Mouse (Mus musculus): ENCODE data around the gene Gm20458. TPM values are rescaled to one million over a fixed set of nuclear protein-coding genes. Genes with fewer than 3 reads are reported as not detected.

Gm20458 gene
- polyA plus RNA-seq, 1 experiment: not detected

GRCm38 (mm10) chr2:164422675-164423393 is 37.9 kb upstream of the Gm20458 start:
- H3K4me1 ChIP-seq (ENCODE audit: control insufficient read depth, insufficient read depth, low read length): 0 out of 2 replicates have a peak, but pooled peaks cover 5% of the 10 kb centered on the region
- H3K27ac ChIP-seq (ENCODE audit: insufficient read depth, low read depth, low read length): no peak overlapping the region
- TF ChIP-seq CTCF (IDR thresholded peaks at IDR 0.05; ENCODE audit: insufficient read depth, low read depth, low read length) (no peak), POLR2A (IDR thresholded peaks at IDR 0.05; ENCODE audit: insufficient read depth, low read depth, low read length) (no peak)
- H3K4me3 ChIP-seq (ENCODE audit: insufficient read depth, low read depth, low read length): no peak overlapping the region
- 92% methylated on average over 15 of the region's 15 CpGs for WGBS

GRCm38 (mm10) chr2:164423464-164423863 is 37.3 kb upstream of the Gm20458 start:
- WGBS: 81% methylated on average over 11 of the region's 11 CpGs
- 0 out of 2 replicates have a peak, but pooled peaks cover 5% of the 10 kb centered on the region for H3K4me1 ChIP-seq (ENCODE audit: control insufficient read depth, insufficient read depth, low read length)
- no peak overlapping the region for H3K27ac ChIP-seq (ENCODE audit: insufficient read depth, low read depth, low read length)
- no peak for TF ChIP-seq CTCF (IDR thresholded peaks at IDR 0.05; ENCODE audit: insufficient read depth, low read depth, low read length)
- no peak for TF ChIP-seq POLR2A (IDR thresholded peaks at IDR 0.05; ENCODE audit: insufficient read depth, low read depth, low read length)
- H3K4me3 ChIP-seq (ENCODE audit: insufficient read depth, low read depth, low read length): no peak overlapping the region

GRCm38 (mm10) chr2:164424406-164424805 is 36.4 kb upstream of the Gm20458 start:
- TF ChIP-seq POLR2A (IDR thresholded peaks at IDR 0.05; ENCODE audit: insufficient read depth, low read depth, low read length): no peak
- TF ChIP-seq CTCF (IDR thresholded peaks at IDR 0.05; ENCODE audit: insufficient read depth, low read depth, low read length): no peak
- no peak overlapping the region for H3K4me3 ChIP-seq (ENCODE audit: insufficient read depth, low read depth, low read length)
- 91% methylated on average over 8 of the region's 8 CpGs for WGBS
- H3K27ac ChIP-seq (ENCODE audit: insufficient read depth, low read depth, low read length): no peak overlapping the region
- H3K4me1 ChIP-seq (ENCODE audit: control insufficient read depth, insufficient read depth, low read length): 0 out of 2 replicates have a peak, but pooled peaks cover 5% of the 10 kb centered on the region

- 80% methylated on average over 5 of the region's 5 CpGs for WGBS
These were observed 35.4 kb upstream of the Gm20458 start for GRCm38 (mm10) chr2:164425401-164425800.

GRCm38 (mm10) chr2:164426121-164426520 is 34.6 kb upstream of the Gm20458 start:
- Histone ChIP-seq H3K27ac (ENCODE audit: insufficient read depth, low read depth, low read length) (no peak overlapping the region), H3K4me1 (ENCODE audit: control insufficient read depth, insufficient read depth, low read length) (peaks cover 12% of the 10 kb centered on the region), H3K4me3 (ENCODE audit: insufficient read depth, low read depth, low read length) (no peak overlapping the region)
- TF ChIP-seq POLR2A (IDR thresholded peaks at IDR 0.05; ENCODE audit: insufficient read depth, low read depth, low read length) (no peak), CTCF (IDR thresholded peaks at IDR 0.05; ENCODE audit: insufficient read depth, low read depth, low read length) (no peak)
- 43% methylated on average over 12 of the region's 12 CpGs for WGBS

More at GRCm38 (mm10) chr2:164425401-164425800, 35.4 kb upstream of the Gm20458 start:
- no peak overlapping the region for H3K4me3 ChIP-seq (ENCODE audit: insufficient read depth, low read depth, low read length)
- H3K4me1 ChIP-seq (ENCODE audit: control insufficient read depth, insufficient read depth, low read length): peaks cover 5% of the 10 kb centered on the region
- H3K27ac ChIP-seq (ENCODE audit: insufficient read depth, low read depth, low read length): no peak overlapping the region
- TF ChIP-seq CTCF (IDR thresholded peaks at IDR 0.05; ENCODE audit: insufficient read depth, low read depth, low read length) (no peak), POLR2A (IDR thresholded peaks at IDR 0.05; ENCODE audit: insufficient read depth, low read depth, low read length) (no peak)

GRCm38 (mm10) chr2:164426952-164427351 is 33.8 kb upstream of the Gm20458 start:
- WGBS: 88% methylated on average over 5 of the region's 5 CpGs
- TF ChIP-seq POLR2A (IDR thresholded peaks at IDR 0.05; ENCODE audit: insufficient read depth, low read depth, low read length): no peak
- no peak for TF ChIP-seq CTCF (IDR thresholded peaks at IDR 0.05; ENCODE audit: insufficient read depth, low read depth, low read length)
- peaks cover 18% of the 10 kb centered on the region for H3K4me1 ChIP-seq (ENCODE audit: control insufficient read depth, insufficient read depth, low read length)
- no peak overlapping the region for H3K27ac ChIP-seq (ENCODE audit: insufficient read depth, low read depth, low read length)
- H3K4me3 ChIP-seq (ENCODE audit: insufficient read depth, low read depth, low read length): no peak overlapping the region

GRCm38 (mm10) chr2:164428451-164428850 is 32.3 kb upstream of the Gm20458 start:
- WGBS: 51% methylated on average over 5 of the region's 5 CpGs

GRCm38 (mm10) chr2:164429881-164430615 is 30.7 kb upstream of the Gm20458 start:
- 65% methylated on average over 15 of the region's 15 CpGs for WGBS

More at GRCm38 (mm10) chr2:164428451-164428850, 32.3 kb upstream of the Gm20458 start:
- Histone ChIP-seq H3K4me1 (ENCODE audit: control insufficient read depth, insufficient read depth, low read length) (peaks cover 30% of the 10 kb centered on the region), H3K27ac (ENCODE audit: insufficient read depth, low read depth, low read length) (no peak overlapping the region), H3K4me3 (ENCODE audit: insufficient read depth, low read depth, low read length) (no peak overlapping the region)
- no peak for TF ChIP-seq CTCF (IDR thresholded peaks at IDR 0.05; ENCODE audit: insufficient read depth, low read depth, low read length)
- TF ChIP-seq POLR2A (IDR thresholded peaks at IDR 0.05; ENCODE audit: insufficient read depth, low read depth, low read length): no peak

GRCm38 (mm10) chr2:164430697-164431096 is 30.1 kb upstream of the Gm20458 start:
- TF ChIP-seq POLR2A (IDR thresholded peaks at IDR 0.05; ENCODE audit: insufficient read depth, low read depth, low read length): no peak
- TF ChIP-seq CTCF (IDR thresholded peaks at IDR 0.05; ENCODE audit: insufficient read depth, low read depth, low read length): no peak
- 26% methylated on average over 7 of the region's 7 CpGs for WGBS
- H3K4me3 ChIP-seq (ENCODE audit: insufficient read depth, low read depth, low read length): no peak overlapping the region
- H3K27ac ChIP-seq (ENCODE audit: insufficient read depth, low read depth, low read length): no peak overlapping the region
- H3K4me1 ChIP-seq (ENCODE audit: control insufficient read depth, insufficient read depth, low read length): peaks cover 32% of the 10 kb centered on the region

More at GRCm38 (mm10) chr2:164429881-164430615, 30.7 kb upstream of the Gm20458 start:
- no peak overlapping the region for H3K4me3 ChIP-seq (ENCODE audit: insufficient read depth, low read depth, low read length)
- H3K27ac ChIP-seq (ENCODE audit: insufficient read depth, low read depth, low read length): no peak overlapping the region
- TF ChIP-seq CTCF (IDR thresholded peaks at IDR 0.05; ENCODE audit: insufficient read depth, low read depth, low read length) (no peak), POLR2A (IDR thresholded peaks at IDR 0.05; ENCODE audit: insufficient read depth, low read depth, low read length) (no peak)
- H3K4me1 ChIP-seq (ENCODE audit: control insufficient read depth, insufficient read depth, low read length): peaks cover 32% of the 10 kb centered on the region

All from olfactory bulb, adult 2 months (tissue).